Comparison of ENCODE assay signal across 10 mouse cellular contexts in the genomic region with DNA sequence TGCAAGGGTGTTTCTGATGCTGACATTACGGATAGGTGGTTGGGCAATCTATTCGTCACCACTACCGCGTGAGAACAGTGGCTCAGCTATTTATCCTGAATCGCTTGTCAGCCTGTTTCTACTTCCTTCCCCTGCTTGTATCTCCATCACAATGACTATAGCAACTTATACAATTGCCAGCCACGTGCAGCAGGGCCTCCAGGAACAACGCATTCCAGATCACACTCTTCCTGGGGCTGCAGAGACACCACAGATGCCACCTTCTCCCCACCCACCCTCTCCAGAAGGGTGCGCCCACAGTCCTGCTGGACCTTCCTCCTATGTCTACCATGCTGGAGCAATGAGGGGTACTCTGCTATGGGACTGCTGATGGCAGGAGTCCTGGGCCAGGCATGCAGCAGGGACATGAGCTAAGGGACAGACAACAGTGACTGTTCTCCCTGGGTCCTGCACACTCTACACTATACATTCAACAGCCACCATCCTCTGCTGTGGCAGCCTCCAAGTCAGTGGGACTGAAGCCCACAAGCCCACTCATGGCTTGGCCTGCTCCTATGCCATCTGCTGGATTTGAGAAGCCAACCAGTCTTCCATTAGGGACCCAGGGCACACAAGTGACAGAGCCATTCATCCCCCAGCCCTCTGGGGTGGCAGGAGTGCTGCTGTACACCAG. TPM values are rescaled to one million over a fixed set of nuclear protein-coding genes. Genes with fewer than 3 reads are reported as not detected.
DNase-seq lines count a peak whose midpoint lies in the region; ATAC-seq lines count a peak whose summit lies in the region.
"Had no signal": no experiment of that assay in that cellular context is flagged by ENCODE, and none has a peak within 500 bp of the region (broad histone marks: within the 10 kb centered on the region; RNA-seq: fewer than 3 reads in every experiment).

No protein-coding gene starts in this region.

- peaks cover 5% of the 10 kb centered on the region; the same call in 1 of the 2 replicates for H3K9me3 ChIP-seq in heart, embryonic 13.5 days
- H3K9me3 ChIP-seq in forebrain, embryonic 10.5 days = 0 out of 2 replicates have a peak, but pooled peaks cover 4% of the 10 kb centered on the region

- no peak for ATAC-seq in heart, embryonic 13.5 days (ENCODE audit: extremely low read depth, insufficient number of reproducible peaks, low FRiP score, low TSS enrichment)
- peak; percentile 69 for ATAC-seq in megakaryocyte progenitor cell, adult 5-6 weeks (replicated peaks; ENCODE audit: poor library complexity)

- no peak overlapping the region for H3K4me2 ChIP-seq in heart, embryonic 13.5 days

- no peak for DNase-seq in heart, postnatal 4 days
- peak; percentile 83 for DNase-seq in brain, adult 2 months (ENCODE audit: low read depth, low spot score)
- DNase-seq in layer of hippocampus, postnatal 10 days (ENCODE audit: low spot score in 2 of 2) = peak; percentile 53 to 58
- no peak for DNase-seq in adrenal gland, postnatal 14 days
- no peak for DNase-seq in forebrain, embryonic 10.5 days (ENCODE audit: extremely low spot score, low spot score)
- no peak for DNase-seq in kidney, postnatal 10 days
- DNase-seq: adrenal gland, adult 8-10 months had no signal

- H3K36me3 ChIP-seq in heart, embryonic 13.5 days = peaks cover 6% of the 10 kb centered on the region; the same call in 1 of the 2 replicates
- peaks cover 7% of the 10 kb centered on the region for H3K36me3 ChIP-seq in forebrain, embryonic 10.5 days (replicated peaks)

- H3K27ac ChIP-seq in heart, embryonic 13.5 days (replicated peaks) = peak overlapping the region; percentile 30; the same call in 1 of the 2 replicates
- H3K27ac ChIP-seq in forebrain, embryonic 10.5 days = no peak overlapping the region

- no peak overlapping the region for H3K4me3 ChIP-seq in heart, embryonic 13.5 days
- H3K4me3 ChIP-seq in forebrain, embryonic 10.5 days = no peak overlapping the region
- H3K4me3 ChIP-seq: heart, adult 2 months had no signal

- peaks cover 68% of the 10 kb centered on the region for H3K4me1 ChIP-seq in heart, embryonic 13.5 days
- H3K4me1 ChIP-seq in forebrain, embryonic 10.5 days = peaks cover 11% of the 10 kb centered on the region

- peak overlapping the region; percentile 37; the same call in 1 of the 2 replicates for H3K9ac ChIP-seq in heart, embryonic 13.5 days

- WGBS in heart, embryonic 13.5 days = 37% methylated on average over 8 of the region's 8 CpGs
- 78% methylated on average over 8 of the region's 8 CpGs for WGBS in forebrain, embryonic 10.5 days

- peaks cover 40% of the 10 kb centered on the region for H3K27me3 ChIP-seq in heart, embryonic 13.5 days (replicated peaks)
- no peaks in the 10 kb centered on the region for H3K27me3 ChIP-seq in forebrain, embryonic 10.5 days (ENCODE audit: poor library complexity, severe bottlenecking)

RNA-seq across cellular contexts. Expression of a gene that starts 42.9 kb away (rescaled TPM):
- polyA plus RNA-seq in heart, embryonic 13.5 days (2015; fragmentation: Nextera tagmentation; extraction: Ambion mirVana) = 26.7 and 28.2 TPM in 2 replicates
- 10 to 100 TPM; 78.7 to 80.1 TPM for total RNA-seq in heart, postnatal 4 days (2021)
- total RNA-seq in layer of hippocampus, postnatal 10 days (2021) = 100 to 1,000 TPM; 120 to 125 TPM
- 4.5 and 6.2 TPM in 2 replicates for total RNA-seq in megakaryocyte progenitor cell, adult 5-6 weeks (2015)
- total RNA-seq in megakaryocyte progenitor cell, adult 5-6 weeks (2017) = 3.6 and 5.2 TPM in 2 replicates
- total RNA-seq in adrenal gland, postnatal 14 days (2021) = 123 and 142 TPM in 2 replicates
- polyA plus RNA-seq in forebrain, embryonic 10.5 days (2016; fragmentation: Nextera tagmentation; extraction: Ambion mirVana) = 17.6 and 18.3 TPM in 2 replicates

RNA-seq across cellular contexts. Expression of a gene that starts 56.6 kb away (rescaled TPM):
- 32.8 and 36.7 TPM in 2 replicates for polyA plus RNA-seq in heart, embryonic 13.5 days (2015; fragmentation: Nextera tagmentation; extraction: Ambion mirVana)
- total RNA-seq in heart, postnatal 4 days (2021) = 10 to 100 TPM; 36.1 to 36.7 TPM
- total RNA-seq in layer of hippocampus, postnatal 10 days (2021) = 10 to 100 TPM; 39.9 to 41.5 TPM
- 56.8 and 59.6 TPM in 2 replicates for total RNA-seq in megakaryocyte progenitor cell, adult 5-6 weeks (2015)
- 52.7 and 62.3 TPM in 2 replicates for total RNA-seq in megakaryocyte progenitor cell, adult 5-6 weeks (2017)
- 36.8 and 41.2 TPM in 2 replicates for total RNA-seq in adrenal gland, postnatal 14 days (2021)
- 28.7 and 29.2 TPM in 2 replicates for polyA plus RNA-seq in forebrain, embryonic 10.5 days (2016; fragmentation: Nextera tagmentation; extraction: Ambion mirVana)

Comparison
In these comparisons a context has a peak if more than half of its experiments do, and no peak if none do; other contexts are left out.
1. DNase-seq: peak in brain, adult 2 months (single experiment) and layer of hippocampus, postnatal 10 days (2 of 2); none in heart, postnatal 4 days (single experiment), adrenal gland, postnatal 14 days (single experiment), forebrain, embryonic 10.5 days (single experiment) and kidney, postnatal 10 days (single experiment).
2. RNA of a gene that starts 42.9 kb away (total RNA-seq): 123 to 142 TPM in adrenal gland, postnatal 14 days, 120 to 125 TPM in layer of hippocampus, postnatal 10 days and 78.7 to 80.1 TPM in heart, postnatal 4 days; 3.6 to 6.2 TPM in megakaryocyte progenitor cell, adult 5-6 weeks; every median in the first group is over 10 times any median in the second.